8 mouse cellular contexts compared by ENCODE assay signal in the genomic region with DNA sequence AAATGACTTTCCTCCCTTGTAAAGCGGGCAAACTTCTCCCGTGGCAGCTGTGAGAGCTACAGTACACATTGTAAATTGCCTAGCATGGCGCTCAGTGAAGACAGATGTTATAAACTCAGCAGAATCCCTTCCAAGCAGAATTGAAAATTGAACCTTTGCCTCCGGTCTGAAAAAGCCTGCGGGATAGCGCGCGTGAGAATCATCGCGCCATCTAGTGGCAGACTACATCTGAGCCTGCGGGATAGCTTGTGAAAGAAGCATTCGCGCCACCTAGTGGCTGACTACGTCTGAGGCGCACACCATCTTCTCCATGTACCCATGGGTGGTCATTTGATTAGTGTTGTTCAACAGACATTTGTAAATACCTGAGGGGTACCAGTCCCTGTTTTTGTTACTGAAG. TPM values are rescaled to one million over a fixed set of nuclear protein-coding genes. Genes with fewer than 3 reads are reported as not detected.
A peak's percentile ranks its signal among the peaks of the same experiment; 100 is the strongest.
DNase-seq lines count a peak whose midpoint lies in the region; ATAC-seq lines count a peak whose summit lies in the region.

No protein-coding gene starts in this region.

- 2% methylated on average over 15 of the region's 15 CpGs for WGBS in heart, embryonic 11.5 days (ENCODE audit: insufficient replicate concordance)
- 2% methylated on average over 15 of the region's 15 CpGs for WGBS in embryonic facial prominence, embryonic 10.5 days
- WGBS in limb, embryonic 12.5 days, result 2% methylated on average over 15 of the region's 15 CpGs
- WGBS in midbrain, embryonic 15.5 days, result 1% methylated on average over 15 of the region's 15 CpGs

- peak; percentile 97 for DNase-seq in heart, adult 11 months
- DNase-seq in embryonic facial prominence, embryonic 10.5 days (ENCODE audit: low spot score), result peak; percentile 90
- DNase-seq in heart, adult 18-20 months, result peak; percentile 90 to 94
- peak; percentile 87 to 94 for DNase-seq in kidney, adult 8-10 months
- DNase-seq in spleen, adult 18-20 months, result peak; percentile 69 to 90

- H3K4me2 ChIP-seq in heart, embryonic 11.5 days, result no peak overlapping the region
- H3K4me2 ChIP-seq in limb, embryonic 12.5 days, result no peak overlapping the region
- no peak overlapping the region for H3K4me2 ChIP-seq in midbrain, embryonic 15.5 days

- no peaks in the 10 kb centered on the region for H3K36me3 ChIP-seq in heart, embryonic 11.5 days (ENCODE audit: control insufficient read depth, insufficient read depth, low read length)
- no peaks in the 10 kb centered on the region for H3K36me3 ChIP-seq in embryonic facial prominence, embryonic 10.5 days (replicated peaks)
- no peaks in the 10 kb centered on the region for H3K36me3 ChIP-seq in limb, embryonic 12.5 days
- H3K36me3 ChIP-seq in midbrain, embryonic 15.5 days (replicated peaks), result no peaks in the 10 kb centered on the region

- no peaks in the 10 kb centered on the region for H3K4me1 ChIP-seq in heart, embryonic 11.5 days (ENCODE audit: control insufficient read depth, insufficient read depth, low read length)
- no peaks in the 10 kb centered on the region for H3K4me1 ChIP-seq in embryonic facial prominence, embryonic 10.5 days
- H3K4me1 ChIP-seq in limb, embryonic 12.5 days (replicated peaks), result no peaks in the 10 kb centered on the region
- peaks cover 2% of the 10 kb centered on the region; the same call in 1 of the 2 replicates for H3K4me1 ChIP-seq in midbrain, embryonic 15.5 days

- H3K27ac ChIP-seq in heart, embryonic 11.5 days (ENCODE audit: low read depth, low read length), result no peak overlapping the region
- no peak overlapping the region for H3K27ac ChIP-seq in embryonic facial prominence, embryonic 10.5 days (replicated peaks)
- H3K27ac ChIP-seq in limb, embryonic 12.5 days, result no peak overlapping the region
- no peak overlapping the region for H3K27ac ChIP-seq in midbrain, embryonic 15.5 days

- H3K9me3 ChIP-seq in heart, embryonic 11.5 days (replicated peaks; ENCODE audit: control insufficient read depth, low read length), result no peaks in the 10 kb centered on the region
- H3K9me3 ChIP-seq in embryonic facial prominence, embryonic 10.5 days, result no peaks in the 10 kb centered on the region
- no peaks in the 10 kb centered on the region for H3K9me3 ChIP-seq in limb, embryonic 12.5 days
- H3K9me3 ChIP-seq in midbrain, embryonic 15.5 days, result no peaks in the 10 kb centered on the region

- peaks cover 4% of the 10 kb centered on the region; the same call in 1 of the 2 replicates for H3K27me3 ChIP-seq in heart, embryonic 11.5 days (ENCODE audit: control insufficient read depth, insufficient read depth, low read length)
- no peaks in the 10 kb centered on the region for H3K27me3 ChIP-seq in embryonic facial prominence, embryonic 10.5 days (replicated peaks; ENCODE audit: low read depth, poor library complexity, severe bottlenecking)
- H3K27me3 ChIP-seq in limb, embryonic 12.5 days, result peaks cover 3% of the 10 kb centered on the region; the same call in 1 of the 2 replicates
- no peaks in the 10 kb centered on the region for H3K27me3 ChIP-seq in midbrain, embryonic 15.5 days (replicated peaks)

- ATAC-seq in heart, embryonic 11.5 days (replicated peaks; ENCODE audit: insufficient number of reproducible peaks, low FRiP score, low TSS enrichment), result no peak
- peak; percentile 66 for ATAC-seq in limb, embryonic 12.5 days (ENCODE audit: insufficient number of reproducible peaks, insufficient read depth, low FRiP score, low TSS enrichment, low read depth)
- peak; percentile 79 for ATAC-seq in midbrain, embryonic 15.5 days (replicated peaks)

- H3K9ac ChIP-seq in heart, embryonic 11.5 days (ENCODE audit: low read depth, low read length), result no peak overlapping the region
- no peak overlapping the region for H3K9ac ChIP-seq in limb, embryonic 12.5 days (replicated peaks)
- no peak overlapping the region for H3K9ac ChIP-seq in midbrain, embryonic 15.5 days

- H3K4me3 ChIP-seq in heart, embryonic 11.5 days (ENCODE audit: low read depth, low read length), result no peak overlapping the region
- no peak overlapping the region for H3K4me3 ChIP-seq in embryonic facial prominence, embryonic 10.5 days
- no peak overlapping the region for H3K4me3 ChIP-seq in limb, embryonic 12.5 days (replicated peaks)
- no peak overlapping the region for H3K4me3 ChIP-seq in midbrain, embryonic 15.5 days

RNA-seq across cellular contexts. Expression of gene Cript, which starts 19.0 kb away (rescaled TPM):
- 118 and 125 TPM in 2 replicates for polyA plus RNA-seq in heart, embryonic 11.5 days (2014; fragmentation: Nextera tagmentation; extraction: Ambion mirVana)
- 147 and 155 TPM in 2 replicates for polyA plus RNA-seq in embryonic facial prominence, embryonic 10.5 days (2016; fragmentation: Nextera tagmentation; extraction: Ambion mirVana)
- 10 to 100 TPM; 43.4 to 46.2 TPM for total RNA-seq in heart, adult 18-20 months (2021)
- 143 and 146 TPM in 2 replicates for polyA plus RNA-seq in limb, embryonic 12.5 days (2016; fragmentation: Nextera tagmentation; extraction: Ambion mirVana)
- 194 and 211 TPM in 2 replicates for polyA plus RNA-seq in midbrain, embryonic 15.5 days (2015; fragmentation: Nextera tagmentation; extraction: Ambion mirVana)

RNA-seq across cellular contexts. Expression of gene Pigf, which starts 19.2 kb away (rescaled TPM):
- 17.9 and 20.0 TPM in 2 replicates for polyA plus RNA-seq in heart, embryonic 11.5 days (2014; fragmentation: Nextera tagmentation; extraction: Ambion mirVana)
- polyA plus RNA-seq in embryonic facial prominence, embryonic 10.5 days (2016; fragmentation: Nextera tagmentation; extraction: Ambion mirVana), result 42.4 and 45.1 TPM in 2 replicates
- total RNA-seq in heart, adult 18-20 months (2021), result 1 to 10 TPM; 3.8 to 4.8 TPM
- 32.7 and 39.6 TPM in 2 replicates for polyA plus RNA-seq in limb, embryonic 12.5 days (2016; fragmentation: Nextera tagmentation; extraction: Ambion mirVana)
- 28.1 and 29.0 TPM in 2 replicates for polyA plus RNA-seq in midbrain, embryonic 15.5 days (2015; fragmentation: Nextera tagmentation; extraction: Ambion mirVana)
